Mouse (Mus musculus) left cerebral cortex, postnatal 10 days (tissue): ENCODE measurements at regions not wholly inside any gene's neighbourhood (a gene's known extent, or its start where the extent isn't known, plus 50 kb on each side); places are given as distances from the start of the nearest gene placed in this dataset.
"Not testable (repeated sequence)": the region's sequence is repeated elsewhere in the genome, so short reads cannot be mapped to it uniquely, and the experiment has no call there.

ENCODE experiments used
- DNase-seq, 2 experiments: peaks; one replicate each; pipeline ENCODE4 v3.0.0; 2021 to 2022; ENCODE audit warnings: low spot score in 2 of 2, mixed read lengths in 1 of 2; ENCODE audit errors: extremely low spot score in 1 of 2
- intact Hi-C: fragments of 180-260 bp; cut with DNase I; formaldehyde crosslinking; loops from one replicate; pipeline ENCODE4 v1.15.1; 2025

- DNase-seq = no peak
- intact Hi-C loops = no loop called here
Observed at GRCm38 (mm10) chr10:37760542-37761367, 622.0 kb upstream of the Marcks start.

- intact Hi-C loops = no loop called here
- DNase-seq = no peak
Observed at GRCm38 (mm10) chr10:37741581-37741980, 602.9 kb upstream of the Marcks start.

DNA sequence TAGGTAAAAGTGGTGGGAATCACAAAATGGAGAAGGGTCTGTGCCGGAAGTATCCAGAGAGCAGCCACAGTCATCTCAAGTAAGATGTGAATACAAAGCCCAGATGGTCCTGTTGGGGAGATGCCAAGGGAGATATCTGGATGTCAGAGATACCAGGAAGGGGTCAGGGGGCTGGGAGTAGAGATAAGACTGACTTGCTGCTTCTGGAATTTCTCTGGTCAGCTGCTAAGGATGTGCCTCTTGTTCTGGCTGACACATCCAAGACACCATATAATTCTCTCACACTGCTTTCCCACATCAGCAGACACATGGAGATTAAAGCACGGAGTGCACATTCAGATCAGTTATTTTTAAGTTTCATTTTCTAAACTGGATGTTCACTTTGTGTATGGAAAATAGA is 600.3 kb upstream of the Marcks start:
- peak in 1 of 2 experiments; percentile 3 for DNase-seq
- intact Hi-C loops = no loop called here

DNA sequence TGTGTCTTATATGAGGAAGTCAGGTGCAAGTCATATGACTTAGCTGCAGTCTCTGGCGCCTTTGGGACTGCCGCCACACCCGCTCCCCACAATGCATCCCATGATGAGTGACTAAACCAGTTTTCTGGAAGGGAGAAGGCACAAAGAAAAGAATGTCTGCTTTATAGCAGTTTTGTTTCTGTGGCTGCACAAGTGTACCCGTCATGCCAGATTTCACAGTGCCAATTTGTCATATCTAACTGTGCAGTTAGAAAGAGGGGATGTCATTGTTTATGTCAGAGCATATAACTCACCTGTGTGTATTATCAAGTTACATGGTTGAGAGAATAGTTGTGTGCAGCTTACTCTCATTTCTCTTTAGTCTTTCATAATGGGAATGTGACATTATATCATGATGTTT is 586.9 kb upstream of the Marcks start:
- intact Hi-C loops = no loop called here
- DNase-seq = no peak

DNA sequence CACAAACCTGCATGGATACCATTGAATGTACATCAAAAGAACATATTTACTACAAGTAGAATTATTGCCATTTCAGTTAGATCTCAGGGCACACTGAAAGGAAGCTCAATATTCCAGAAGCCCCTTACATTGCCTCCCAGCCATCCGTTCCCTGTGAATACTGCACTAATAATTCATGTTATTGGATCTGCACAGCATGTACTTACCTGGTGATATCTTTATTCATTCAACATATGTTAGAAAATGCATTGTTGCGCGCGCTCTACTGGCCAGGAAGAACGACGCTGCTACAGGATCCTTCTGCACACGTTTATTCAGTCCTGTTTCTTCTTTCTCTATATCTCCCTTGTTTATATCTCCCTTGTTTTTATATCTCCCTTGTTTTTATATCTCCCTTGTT is 586.3 kb upstream of the Marcks start:
- intact Hi-C loops, DNase-seq: not testable (repeated sequence)

GRCm38 (mm10) chr10:37720748-37721147 is 582.0 kb upstream of the Marcks start:
- no peak for DNase-seq
- intact Hi-C loops = no loop called here

GRCm38 (mm10) chr10:37716946-37717345 is 578.2 kb upstream of the Marcks start:
- intact Hi-C loops = no loop called here
- no peak for DNase-seq

DNA sequence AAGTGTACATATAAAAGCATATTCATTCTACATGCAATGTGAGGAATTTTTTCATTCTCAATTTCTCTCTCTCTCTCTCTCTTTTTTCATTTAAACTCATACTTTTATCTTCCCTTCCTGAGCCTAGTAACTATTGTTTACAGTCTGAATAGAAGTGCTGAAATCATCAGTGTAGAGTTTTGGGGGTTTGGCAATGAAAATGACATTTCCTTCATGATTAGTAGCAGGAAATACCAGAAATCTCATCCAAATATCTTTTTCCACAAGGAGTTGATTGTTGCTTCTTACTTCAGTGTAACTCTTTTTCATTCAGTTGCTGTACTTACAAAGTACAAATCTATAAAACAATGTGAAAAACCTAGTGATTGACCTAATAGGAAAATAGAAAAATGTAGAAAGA is 572.7 kb upstream of the Marcks start:
- no peak for DNase-seq
- intact Hi-C loops = no loop called here

- intact Hi-C loops = loop anchor here (10.0 kb wide), 1 partner anchor 559 kb away; the partner anchor contains the start of gene Marcks
- no peak for DNase-seq
Observed at GRCm38 (mm10) chr10:37694041-37694690, 555.4 kb upstream of the Marcks start.

- intact Hi-C loops = loop anchor here (10.0 kb wide), 1 partner anchor 558 kb away; the partner anchor contains the start of gene Marcks
- DNase-seq = no peak
Observed at GRCm38 (mm10) chr10:37692851-37693250, 554.1 kb upstream of the Marcks start.

GRCm38 (mm10) chr10:37691939-37692338 is 553.2 kb upstream of the Marcks start:
- intact Hi-C loops = loop anchor here (10.0 kb wide), 1 partner anchor 557 kb away; the partner anchor contains the start of gene Marcks
- DNase-seq = peak in 1 of 2 experiments; percentile 36

DNA sequence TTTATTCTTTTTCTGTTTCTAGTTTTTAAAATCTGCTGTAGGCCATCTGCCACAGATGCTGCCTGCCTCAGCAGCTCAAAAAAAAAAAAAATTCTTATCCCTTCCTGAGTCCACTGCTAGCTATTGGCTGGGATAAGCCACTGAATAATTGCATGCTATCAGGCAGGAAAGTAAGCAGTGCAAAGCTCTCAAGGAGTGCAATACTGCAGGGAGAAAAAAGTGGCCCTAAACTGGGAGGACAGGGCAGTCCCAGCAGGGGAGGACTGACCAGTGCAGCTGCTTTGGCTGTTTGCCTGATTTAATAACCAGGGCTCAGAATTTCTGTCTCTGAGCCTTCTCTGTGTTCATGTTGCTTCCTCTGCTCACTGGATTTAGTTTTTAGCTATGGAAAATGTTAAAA is 544.4 kb upstream of the Marcks start:
- intact Hi-C loops = no loop called here
- no peak for DNase-seq

GRCm38 (mm10) chr10:37680601-37681000 is 541.9 kb upstream of the Marcks start:
- no peak for DNase-seq
- intact Hi-C loops = no loop called here

DNA sequence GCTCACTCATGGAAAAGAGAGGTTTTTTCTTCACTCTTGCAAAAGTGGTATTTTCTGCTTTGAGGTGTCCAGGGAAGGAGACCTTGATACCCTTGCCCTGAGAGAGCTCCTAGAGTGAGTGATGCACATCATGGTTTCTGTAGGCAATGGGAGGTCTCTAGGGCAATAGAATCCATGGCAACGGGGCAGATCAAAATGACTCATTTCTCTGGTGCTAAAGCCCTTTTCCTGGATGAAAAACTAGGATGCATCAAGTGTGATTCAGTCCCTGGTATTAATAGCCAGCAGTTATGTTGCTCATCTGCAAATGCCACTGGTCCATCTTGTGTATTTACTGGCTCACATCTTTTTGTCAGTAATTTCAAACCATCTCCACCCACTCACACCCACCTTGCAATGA is 539.1 kb upstream of the Marcks start:
- DNase-seq = no peak
- intact Hi-C loops = no loop called here

DNA sequence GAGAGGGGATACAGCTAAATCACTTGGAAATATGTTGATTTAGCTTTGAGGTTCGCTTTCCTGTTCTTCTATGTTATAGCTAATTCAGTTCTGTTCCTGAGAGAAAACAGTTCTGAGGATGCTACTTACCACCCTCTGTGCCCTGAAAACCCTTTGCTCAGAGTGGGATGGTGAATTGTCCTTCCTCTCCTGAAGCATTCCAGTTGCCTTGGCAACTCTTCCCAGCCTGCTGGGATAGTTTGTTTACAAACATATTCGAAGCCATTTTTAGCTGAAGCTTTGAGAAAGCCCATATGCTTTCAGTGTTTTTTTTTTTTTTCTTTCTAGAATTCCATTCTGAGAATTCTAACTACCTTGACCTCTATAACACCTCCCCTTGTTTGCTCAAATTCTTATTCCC is 530.1 kb upstream of the Marcks start:
- intact Hi-C loops = no loop called here
- peak in 1 of 2 experiments; percentile 19 for DNase-seq

DNA sequence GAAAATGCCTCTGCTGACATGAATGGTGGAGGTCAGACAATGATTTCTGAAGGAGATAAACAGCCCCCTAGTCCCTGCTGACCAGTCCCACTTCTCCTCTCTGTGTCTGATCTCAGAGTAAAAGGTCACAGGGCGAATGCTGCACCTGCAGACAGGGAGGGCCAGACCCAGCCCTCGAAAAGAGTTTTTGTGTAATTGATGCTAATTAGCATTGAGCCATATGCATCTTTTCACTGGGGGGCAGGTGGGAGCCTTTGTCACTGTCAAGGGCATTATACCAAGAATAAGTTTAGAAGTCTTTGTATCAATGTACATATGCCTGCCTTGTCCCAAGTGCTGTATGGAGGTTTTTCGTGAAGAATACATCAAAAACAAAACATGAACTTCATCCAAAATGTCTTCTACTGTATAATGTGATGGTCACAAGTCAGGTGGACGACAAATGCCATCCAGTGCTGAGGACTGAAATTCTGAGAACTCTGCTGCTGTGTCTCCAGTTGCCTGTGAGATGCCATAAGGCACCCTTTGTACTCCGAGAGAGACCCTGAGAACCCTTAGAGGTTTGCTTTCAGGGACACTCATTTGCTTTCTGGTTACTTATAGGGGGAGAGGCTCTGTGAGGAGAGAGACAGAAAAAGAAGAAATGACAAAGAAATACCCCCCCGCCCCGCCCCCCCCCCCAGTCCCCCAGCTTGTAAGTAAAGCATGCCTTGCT is 528.5 kb upstream of the Marcks start:
- intact Hi-C loops = no loop called here

DNA sequence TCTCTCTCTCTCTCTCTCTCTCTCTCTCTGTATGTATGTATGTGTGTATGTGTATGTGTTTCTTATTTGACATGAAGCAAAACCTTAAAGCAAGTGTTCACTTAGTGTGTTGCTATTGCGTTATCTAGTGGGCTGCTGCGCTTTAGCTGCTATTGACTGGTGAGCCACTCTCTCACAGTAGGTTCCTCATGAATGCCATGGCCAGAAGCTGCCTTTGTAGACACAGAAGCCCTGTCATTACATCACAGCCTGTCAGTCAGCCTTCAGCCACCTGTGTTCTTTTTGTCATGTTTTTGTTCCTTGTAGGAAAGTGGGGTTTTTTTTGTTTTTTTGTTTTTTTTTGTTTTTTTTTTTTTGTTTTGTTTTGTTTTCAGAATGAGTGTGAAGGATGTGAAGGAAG is 527.8 kb upstream of the Marcks start:
- no peak for DNase-seq
- intact Hi-C loops = no loop called here

More for the DNA sequence above, 528.5 kb upstream of the Marcks start:
- no peak for DNase-seq

DNA sequence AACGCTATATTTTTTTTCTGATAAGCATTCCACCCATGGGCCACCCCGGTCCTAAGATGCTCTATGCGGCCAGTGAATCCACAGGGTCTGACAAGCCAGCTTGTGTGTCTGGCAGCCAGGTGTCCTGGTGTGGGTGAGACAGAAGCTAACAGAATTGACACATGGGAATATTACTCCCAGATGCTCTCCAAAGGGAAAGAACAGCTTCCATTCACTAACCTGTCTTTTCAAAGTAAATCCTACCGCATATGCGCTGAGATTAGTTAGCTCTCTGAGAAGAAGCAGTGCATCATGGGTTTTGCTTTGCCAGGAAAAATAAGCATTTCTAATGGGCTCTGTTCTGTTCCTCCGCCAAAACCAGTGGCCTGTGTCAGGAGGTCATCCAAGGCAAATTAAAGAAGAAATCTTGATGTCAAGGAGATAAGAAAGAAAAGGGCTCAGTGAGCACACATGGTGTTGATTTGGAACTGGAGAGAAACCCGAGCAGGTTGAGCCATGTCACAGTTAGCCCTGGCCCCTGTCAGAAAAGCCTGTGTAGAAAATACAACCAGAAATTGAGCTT is 498.4 kb upstream of the Marcks start:
- no peak for DNase-seq
- intact Hi-C loops = no loop called here

DNA sequence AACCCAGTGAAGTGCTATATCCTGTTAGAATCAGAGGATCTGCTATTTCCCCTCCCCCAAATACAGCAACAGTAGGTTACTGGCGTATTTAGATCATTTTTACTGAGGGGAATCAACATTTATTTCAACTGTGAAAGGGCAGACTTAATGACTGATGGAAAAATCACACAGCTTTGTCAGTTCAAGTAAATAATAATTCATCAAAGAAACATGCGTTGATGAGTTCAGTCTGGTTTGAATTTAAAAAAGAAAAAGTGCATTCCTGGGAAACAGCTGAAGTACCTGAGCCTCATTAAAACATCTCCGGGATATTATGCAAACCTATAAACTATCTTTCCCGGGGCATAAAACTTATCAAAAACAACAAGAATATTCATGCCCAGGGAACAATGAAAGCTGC is 497.7 kb upstream of the Marcks start:
- no peak for DNase-seq
- intact Hi-C loops = no loop called here
